Mouse (Mus musculus) heart, postnatal 0 days (tissue): Measurements from ENCODE around the gene Cyba.

Source experiments
- CTCF ChIP-seq: IDR thresholded peaks from 2 replicates; pipeline ENCODE4 v1.5.1; 2016; ENCODE audit warnings: antibody characterized with exemption, control low read depth, low read depth
- EP300 ChIP-seq: IDR thresholded peaks from 2 replicates; pipeline ENCODE4 v1.6.1; 2016; ENCODE audit warnings: antibody characterized with exemption, low read depth

DNA sequence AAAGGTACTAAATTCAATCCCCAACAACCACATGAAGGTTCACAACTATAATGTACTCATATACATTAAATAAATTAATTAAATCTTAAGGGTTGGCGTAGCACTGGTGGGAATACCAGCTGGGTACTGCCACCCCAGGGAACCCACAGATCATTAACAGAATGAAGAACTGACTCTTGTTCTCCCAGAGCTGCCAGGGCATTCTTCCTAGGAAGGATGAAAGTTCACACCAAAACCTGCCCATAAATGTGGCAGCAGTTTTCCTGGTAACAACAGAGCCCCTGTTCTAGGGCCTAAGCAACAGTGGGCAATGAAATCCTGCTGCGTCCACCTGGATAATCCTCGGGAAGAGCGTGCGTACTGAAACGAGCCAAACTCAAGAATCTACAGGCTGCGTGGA is 9.6 kb upstream of the Cyba start:
- no peak for TF ChIP-seq CTCF
- no peak for TF ChIP-seq EP300
